Mouse (Mus musculus): ENCODE measurements around the gene Ifna6.
"Not testable (repeated sequence)": the region's sequence is repeated elsewhere in the genome, so short reads cannot be mapped to it uniquely, and the experiment has no call there.

Ifna6 gene

DNA sequence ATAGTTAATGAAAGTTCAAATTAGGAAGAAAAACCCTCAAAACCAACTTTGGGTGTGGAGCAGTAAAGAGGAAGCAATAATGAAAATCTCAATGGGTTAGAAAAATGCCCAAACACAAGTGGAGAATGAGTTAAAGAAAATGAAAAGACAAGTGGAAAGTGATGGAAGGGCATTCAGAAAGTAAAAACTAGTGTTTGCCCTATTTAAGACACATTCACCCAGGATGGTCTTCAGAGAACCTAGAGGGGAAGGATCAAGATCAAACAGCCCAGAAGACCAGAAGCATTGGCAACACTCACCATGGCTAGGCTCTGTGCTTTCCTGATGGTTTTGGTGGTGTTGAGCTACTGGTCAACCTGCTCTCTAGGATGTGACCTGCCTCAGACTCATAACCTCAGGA is at the start of gene Ifna6:
Gene Ifna6, plus strand, starts transcription at position 301 of the 400 bp plus-strand sequence.
- DNase-seq (ENCODE audit: low read depth, low spot score) = not testable (repeated sequence)

DNA sequence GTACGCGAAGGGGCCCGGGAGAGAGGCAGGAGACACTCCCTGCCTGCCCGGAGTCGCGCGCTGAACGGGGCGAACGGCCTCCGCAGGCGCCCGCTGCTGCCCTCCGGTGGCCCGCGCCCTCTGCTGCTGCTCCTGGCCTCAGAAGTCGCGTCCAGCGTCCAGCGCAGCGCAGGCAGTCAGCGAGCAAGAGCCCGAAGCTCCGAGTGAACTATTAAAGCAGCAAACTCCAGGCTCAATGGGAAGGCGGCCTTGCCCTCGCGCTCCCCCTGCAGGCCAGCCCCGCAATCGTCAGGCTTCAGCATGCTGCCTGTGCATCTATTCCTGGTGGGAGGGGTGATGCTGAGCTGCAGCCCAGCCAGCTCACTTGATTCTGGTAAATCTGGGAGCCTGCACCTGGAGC is 47.7 kb upstream of the Ifna6 start, which contains the start of gene Gm13272:
Gene Gm13272, plus strand, starts transcription at position 301 of the 400 bp plus-strand sequence.
- DNase-seq (ENCODE audit: low read depth, low spot score) = not testable (repeated sequence)

DNA sequence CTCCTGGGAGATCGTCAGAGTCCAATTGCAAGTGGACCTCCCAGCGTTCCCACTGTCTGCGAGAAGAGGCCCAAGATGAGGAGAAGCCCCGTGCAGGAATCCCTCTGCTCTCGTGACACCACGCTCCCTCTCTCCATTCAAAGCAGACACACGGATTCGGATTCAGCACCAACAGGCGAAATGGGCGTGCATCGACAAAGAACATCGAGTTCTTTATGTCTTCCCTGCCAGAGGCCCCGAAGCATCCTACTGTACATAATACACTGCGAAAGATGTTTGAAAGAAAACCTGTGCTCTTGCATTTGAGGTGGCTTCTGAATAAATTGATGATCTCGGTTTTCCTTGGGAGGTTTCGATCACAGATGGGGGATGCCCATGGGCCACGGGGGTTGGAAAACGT is 46.9 kb upstream of the Ifna6 start:
- DNase-seq (ENCODE audit: low read depth, low spot score) = not testable (repeated sequence)

- not testable (repeated sequence) for DNase-seq (ENCODE audit: low read depth, low spot score)
Observed at GRCm38 (mm10) chr4:88781831-88782230, 45.4 kb upstream of the Ifna6 start, which contains the start of gene Ifnz. Gene Ifnz, plus strand, starts transcription at chr4:88782131.

DNA sequence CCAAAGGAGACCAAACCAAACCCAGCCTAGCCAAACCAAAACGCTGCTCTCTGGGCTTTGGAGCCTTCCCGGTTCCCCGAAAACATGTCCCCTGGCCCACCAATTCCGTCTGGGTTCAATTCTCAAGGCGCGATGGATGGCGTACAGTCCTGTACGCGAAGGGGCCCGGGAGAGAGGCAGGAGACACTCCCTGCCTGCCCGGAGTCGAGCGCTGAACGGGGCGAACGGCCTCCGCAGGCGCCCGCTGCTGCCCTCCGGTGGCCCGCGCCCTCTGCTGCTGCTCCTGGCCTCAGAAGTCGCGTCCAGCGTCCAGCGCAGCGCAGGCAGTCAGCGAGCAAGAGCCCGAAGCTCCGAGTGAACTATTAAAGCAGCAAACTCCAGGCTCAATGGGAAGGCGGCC is 44.9 kb upstream of the Ifna6 start:
- not testable (repeated sequence) for DNase-seq (ENCODE audit: low read depth, low spot score)

- DNase-seq (ENCODE audit: low read depth, low spot score) = not testable (repeated sequence)
Observed at GRCm38 (mm10) chr4:88785409-88785808, 41.8 kb upstream of the Ifna6 start, which contains the start of gene Gm13276. Gene Gm13276, plus strand, starts transcription at chr4:88785709.

DNA sequence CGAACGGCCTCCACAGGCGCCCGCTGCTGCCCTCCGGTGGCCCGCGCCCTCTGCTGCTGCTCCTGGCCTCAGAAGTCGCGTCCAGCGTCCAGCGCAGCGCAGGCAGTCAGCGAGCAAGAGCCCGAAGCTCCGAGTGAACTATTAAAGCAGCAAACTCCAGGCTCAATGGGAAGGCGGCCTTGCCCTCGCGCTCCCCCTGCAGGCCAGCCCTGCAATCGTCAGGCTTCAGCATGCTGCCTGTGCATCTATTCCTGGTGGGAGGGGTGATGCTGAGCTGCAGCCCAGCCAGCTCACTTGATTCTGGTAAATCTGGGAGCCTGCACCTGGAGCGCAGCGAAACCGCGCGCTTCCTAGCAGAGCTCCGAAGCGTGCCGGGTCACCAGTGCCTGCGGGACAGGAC is 38.8 kb upstream of the Ifna6 start, which contains the start of gene Gm13277:
Gene Gm13277, plus strand, starts transcription at position 231 of the 400 bp plus-strand sequence.
- not testable (repeated sequence) for DNase-seq (ENCODE audit: low read depth, low spot score)

- DNase-seq (ENCODE audit: low read depth, low spot score) = not testable (repeated sequence)
Observed at GRCm38 (mm10) chr4:88791250-88791649, 36.0 kb upstream of the Ifna6 start, which contains the start of gene Gm13278. Gene Gm13278, plus strand, starts transcription at chr4:88791550.

- DNase-seq (ENCODE audit: low read depth, low spot score) = not testable (repeated sequence)
Observed at GRCm38 (mm10) chr4:88793936-88794675, 33.1 kb upstream of the Ifna6 start, which contains the start of gene Gm13275. Gene Gm13275, plus strand, starts transcription at chr4:88794487.

DNA sequence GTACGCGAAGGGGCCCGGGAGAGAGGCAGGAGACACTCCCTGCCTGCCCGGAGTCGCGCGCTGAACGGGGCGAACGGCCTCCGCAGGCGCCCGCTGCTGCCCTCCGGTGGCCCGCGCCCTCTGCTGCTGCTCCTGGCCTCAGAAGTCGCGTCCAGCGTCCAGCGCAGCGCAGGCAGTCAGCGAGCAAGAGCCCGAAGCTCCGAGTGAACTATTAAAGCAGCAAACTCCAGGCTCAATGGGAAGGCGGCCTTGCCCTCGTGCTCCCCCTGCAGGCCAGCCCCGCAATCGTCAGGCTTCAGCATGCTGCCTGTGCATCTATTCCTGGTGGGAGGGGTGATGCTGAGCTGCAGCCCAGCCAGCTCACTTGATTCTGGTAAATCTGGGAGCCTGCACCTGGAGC is 30.1 kb upstream of the Ifna6 start, which contains the start of gene Gm13279:
Gene Gm13279, plus strand, starts transcription at position 301 of the 400 bp plus-strand sequence.
- not testable (repeated sequence) for DNase-seq (ENCODE audit: low read depth, low spot score)

GRCm38 (mm10) chr4:88799365-88799764 is 27.9 kb upstream of the Ifna6 start, which contains the start of gene Gm13285:
Gene Gm13285, plus strand, starts transcription at chr4:88799665.
- DNase-seq (ENCODE audit: low read depth, low spot score) = not testable (repeated sequence)

DNA sequence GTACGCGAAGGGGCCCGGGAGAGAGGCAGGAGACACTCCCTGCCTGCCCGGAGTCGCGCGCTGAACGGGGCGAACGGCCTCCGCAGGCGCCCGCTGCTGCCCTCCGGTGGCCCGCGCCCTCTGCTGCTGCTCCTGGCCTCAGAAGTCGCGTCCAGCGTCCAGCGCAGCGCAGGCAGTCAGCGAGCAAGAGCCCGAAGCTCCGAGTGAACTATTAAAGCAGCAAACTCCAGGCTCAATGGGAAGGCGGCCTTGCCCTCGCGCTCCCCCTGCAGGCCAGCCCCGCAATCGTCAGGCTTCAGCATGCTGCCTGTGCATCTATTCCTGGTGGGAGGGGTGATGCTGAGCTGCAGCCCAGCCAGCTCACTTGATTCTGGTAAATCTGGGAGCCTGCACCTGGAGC is 24.3 kb upstream of the Ifna6 start, which contains the start of gene Gm13287:
Gene Gm13287, plus strand, starts transcription at position 301 of the 400 bp plus-strand sequence.
- not testable (repeated sequence) for DNase-seq (ENCODE audit: low read depth, low spot score)

DNA sequence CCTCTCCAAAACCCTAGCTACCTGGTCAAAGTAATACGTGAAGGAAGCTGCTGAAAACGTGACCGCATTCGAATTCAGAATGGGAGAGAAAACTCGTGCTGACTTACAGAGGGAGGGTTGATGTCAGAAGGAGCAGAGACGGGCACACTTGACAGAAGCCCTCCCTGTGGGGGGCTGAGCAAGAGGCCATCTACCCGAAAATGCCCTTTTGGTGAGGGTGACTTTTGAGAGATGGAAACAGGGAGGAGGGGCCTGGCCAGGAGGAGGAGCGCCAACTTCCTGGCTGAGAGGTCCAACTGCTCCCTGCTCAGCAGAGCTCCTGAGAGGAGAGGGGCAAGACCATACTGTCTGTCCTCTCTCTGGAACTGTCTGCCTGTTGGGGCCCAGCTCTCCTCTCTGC is 22.0 kb upstream of the Ifna6 start, which contains the start of gene Gm13288:
Gene Gm13288, plus strand, starts transcription at position 301 of the 400 bp plus-strand sequence.
- DNase-seq (ENCODE audit: low read depth, low spot score) = not testable (repeated sequence)

DNA sequence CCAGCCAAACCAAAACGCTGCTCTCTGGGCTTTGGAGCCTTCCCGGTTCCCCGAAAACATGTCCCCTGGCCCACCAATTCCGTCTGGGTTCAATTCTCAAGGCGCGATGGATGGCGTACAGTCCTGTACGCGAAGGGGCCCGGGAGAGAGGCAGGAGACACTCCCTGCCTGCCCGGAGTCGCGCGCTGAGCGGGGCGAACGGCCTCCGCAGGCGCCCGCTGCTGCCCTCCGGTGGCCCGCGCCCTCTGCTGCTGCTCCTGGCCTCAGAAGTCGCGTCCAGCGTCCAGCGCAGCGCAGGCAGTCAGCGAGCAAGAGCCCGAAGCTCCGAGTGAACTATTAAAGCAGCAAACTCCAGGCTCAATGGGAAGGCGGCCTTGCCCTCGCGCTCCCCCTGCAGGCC is 21.5 kb upstream of the Ifna6 start:
- DNase-seq (ENCODE audit: low read depth, low spot score) = not testable (repeated sequence)

GRCm38 (mm10) chr4:88815928-88816327 is 11.3 kb upstream of the Ifna6 start, which contains the start of gene Ifna7:
Gene Ifna7, plus strand, starts transcription at chr4:88816228.
- DNase-seq (ENCODE audit: low read depth, low spot score) = no peak

GRCm38 (mm10) chr4:88819659-88820058 is 7.6 kb upstream of the Ifna6 start, which contains the start of gene Ifna11:
Gene Ifna11, plus strand, starts transcription at chr4:88819959.
- no peak for DNase-seq (ENCODE audit: low read depth, low spot score)

GRCm38 (mm10) chr4:88822995-88823394 is 4.2 kb upstream of the Ifna6 start:
- peak; percentile 4 for DNase-seq (ENCODE audit: low read depth, low spot score)

GRCm38 (mm10) chr4:88830523-88830922 is 3.3 kb downstream of the Ifna6 start:
- no peak for DNase-seq (ENCODE audit: low read depth, low spot score)

DNA sequence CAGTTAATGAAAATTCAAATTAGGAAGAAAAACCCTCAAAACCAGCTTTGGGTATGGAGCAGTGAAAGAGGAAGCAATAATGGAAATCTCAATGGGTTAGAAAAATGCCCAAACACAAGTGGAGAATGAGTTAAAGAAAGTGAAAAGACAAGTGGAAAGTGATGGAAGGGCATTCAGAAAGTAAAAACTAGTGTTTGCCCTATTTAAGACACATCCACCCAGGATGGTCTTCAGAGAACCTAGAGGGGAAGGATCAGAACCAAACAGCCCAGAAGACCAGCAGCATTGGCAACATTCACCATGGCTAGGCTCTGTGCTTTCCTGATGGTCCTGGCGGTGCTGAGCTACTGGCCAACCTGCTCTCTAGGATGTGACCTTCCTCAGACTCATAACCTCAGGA is 8.0 kb downstream of the Ifna6 start, which contains the start of gene Ifna5:
Gene Ifna5, plus strand, starts transcription at position 301 of the 400 bp plus-strand sequence.
- not testable (repeated sequence) for DNase-seq (ENCODE audit: low read depth, low spot score)

DNA sequence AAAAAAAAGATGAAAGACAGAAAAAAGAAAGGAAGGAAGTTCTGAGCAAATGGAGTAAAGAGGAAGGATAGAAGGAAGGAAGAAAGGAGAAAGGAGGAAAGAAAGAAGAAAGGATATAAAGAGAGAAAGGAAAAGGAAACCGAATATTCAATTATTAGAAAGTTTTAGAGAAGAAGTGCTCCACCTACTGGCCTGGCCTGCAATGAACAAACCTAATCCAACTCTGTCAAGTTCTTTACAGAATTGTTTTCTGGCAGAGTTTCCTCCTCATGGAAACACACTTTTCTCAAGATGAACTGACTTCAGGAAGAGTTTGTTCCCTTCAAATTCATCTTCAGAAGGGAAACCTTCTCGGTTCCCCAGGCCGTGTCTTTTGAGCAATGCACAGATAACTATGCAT is 11.6 kb downstream of the Ifna6 start:
- no peak for DNase-seq (ENCODE audit: low read depth, low spot score)

- DNase-seq (ENCODE audit: low read depth, low spot score) = no peak
Observed at GRCm38 (mm10) chr4:88840058-88840457, 12.8 kb downstream of the Ifna6 start.

- no peak for DNase-seq (ENCODE audit: low read depth, low spot score)
Observed at GRCm38 (mm10) chr4:88841438-88841911, 14.3 kb downstream of the Ifna6 start, which contains the start of gene Ifna4. Gene Ifna4, plus strand, starts transcription at chr4:88841861.
